Mouse (Mus musculus): ENCODE results near the gene Cxcl9.
A peak's percentile ranks its signal among the peaks of the same experiment; 100 is the strongest.

Cxcl9 gene

DNA sequence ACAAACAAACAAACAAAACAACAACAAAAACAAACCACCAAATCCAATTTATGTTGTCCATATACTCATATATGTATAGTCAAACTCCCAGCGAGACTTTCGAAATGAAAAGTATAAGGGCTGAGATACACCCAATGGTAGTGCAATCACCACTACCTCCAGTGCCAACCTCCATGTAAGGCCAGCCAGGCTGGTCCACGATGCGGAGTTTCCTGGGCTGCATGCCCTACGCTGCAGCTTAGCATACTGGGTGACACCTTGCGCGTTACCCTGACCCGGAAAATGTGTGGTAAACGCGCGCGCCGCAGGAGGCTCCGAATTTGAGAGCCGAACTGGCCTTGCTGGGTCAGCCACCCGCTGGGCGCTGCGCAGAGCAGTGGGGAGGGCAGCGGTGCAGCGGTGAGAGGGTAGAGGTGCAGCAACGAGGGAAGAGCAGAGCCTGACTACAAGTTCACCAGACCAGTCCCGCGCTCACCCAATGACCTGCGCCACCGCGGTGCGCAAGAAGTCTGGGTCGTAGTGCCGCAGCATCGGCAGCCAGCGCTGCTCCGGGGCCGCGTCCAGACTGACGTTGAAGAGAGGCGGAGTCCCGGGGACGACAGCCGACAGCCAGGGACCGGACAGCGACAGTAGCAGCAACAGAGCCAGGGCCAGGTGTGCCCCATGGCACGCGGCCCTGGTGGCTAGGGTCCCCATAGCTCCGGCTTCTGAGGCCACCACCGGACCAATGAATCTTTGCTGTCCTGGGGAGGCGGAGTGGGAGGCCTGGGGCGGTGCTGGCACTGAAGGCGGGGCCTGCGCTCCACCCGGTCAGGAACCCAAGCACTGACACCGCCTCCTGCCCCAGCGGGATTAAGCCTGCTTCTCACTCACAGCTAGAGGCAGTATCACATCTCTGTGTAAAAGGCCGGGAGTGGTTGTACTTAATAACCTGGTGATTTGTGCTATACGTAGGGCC, 50.2 kb downstream of the Cxcl9 start, which contains the start of gene Naaa:
Naaa (minus strand) TSS at position 734 of the 958 bp plus-strand sequence.
- DNase-seq, result peak; percentile 80
